Mouse (Mus musculus) lung, adult 2 months (tissue): ENCODE measurements around the gene Ccdc18.

Experiments
- CTCF ChIP-seq: fragments of 200-500 bp; IDR thresholded peaks from 2 replicates; pipeline ENCODE4 v1.5.1; 2011; ENCODE audit warnings: mild to moderate bottlenecking, low read length, control low read depth; ENCODE audit not compliant: insufficient read depth
- POLR2A ChIP-seq: fragments of 200-500 bp; IDR thresholded peaks from 2 replicates; pipeline ENCODE4 v1.6.1; 2011; ENCODE audit warnings: low read depth, mild to moderate bottlenecking, control low read depth, low read length, borderline replicate concordance; ENCODE audit errors: extremely low read depth

DNA sequence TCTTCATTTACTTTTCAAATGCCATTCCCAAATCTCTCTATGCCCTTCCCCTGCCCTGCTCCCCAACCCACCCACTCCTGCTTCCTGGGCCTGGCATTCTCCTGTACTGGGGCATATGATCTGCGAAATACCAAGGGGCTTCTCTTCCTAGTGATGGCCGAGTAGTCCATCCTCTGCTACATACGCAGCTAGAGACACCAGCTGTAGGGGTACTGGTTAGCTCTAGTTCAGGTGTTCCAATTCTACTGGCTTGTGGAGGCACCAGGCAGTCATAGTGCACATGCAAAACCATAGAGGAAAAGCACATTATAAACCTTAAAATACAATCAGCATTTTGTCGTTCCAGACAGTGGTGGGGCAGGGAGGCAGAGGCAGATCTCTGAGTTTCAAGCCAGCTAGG lies 15.0 kb upstream of the Ccdc18 start:
- TF ChIP-seq CTCF = no peak
- TF ChIP-seq POLR2A = no peak
